Mouse (Mus musculus) small intestine, adult 2 months (tissue): ENCODE results near the gene Ckm.

Experiments
- CTCF ChIP-seq: fragments of 200-500 bp; IDR thresholded peaks from 2 replicates; pipeline ENCODE4 v1.5.1; 2012; ENCODE audit warnings: low read depth, mild to moderate bottlenecking, control low read depth, inconsistent platforms, low read length, moderate library complexity, mixed read lengths; ENCODE audit not compliant: insufficient replicate concordance, insufficient read length; ENCODE audit errors: extremely low read depth
- POLR2A ChIP-seq: fragments of 200-500 bp; IDR thresholded peaks from 2 replicates; pipeline ENCODE4 v1.6.1; 2012; ENCODE audit warnings: low read depth, mild to moderate bottlenecking, control low read depth, inconsistent platforms, low read length, moderate library complexity

GRCm38 (mm10) chr7:19359892-19360641 is 44.5 kb upstream of the Ckm start:
- TF ChIP-seq CTCF (no peak), POLR2A (no peak)
